Comparison of ENCODE assay signal across 8 mouse cellular contexts in genomic region chr11:48823536-48823972, GRCm38 (mm10). TPM values are rescaled to one million over a fixed set of nuclear protein-coding genes. Genes with fewer than 3 reads are reported as not detected.
DNase-seq lines count a peak whose midpoint lies in the region; ATAC-seq and TF ChIP-seq lines count a peak whose summit lies in the region.

No protein-coding gene starts in this region.

- no peak overlapping the region for H3K27ac ChIP-seq in forebrain, embryonic 12.5 days
- H3K27ac ChIP-seq in hindbrain, embryonic 14.5 days, result no peak overlapping the region
- no peak overlapping the region for H3K27ac ChIP-seq in limb, embryonic 14.5 days (replicated peaks; ENCODE audit: low read depth, low read length)
- H3K27ac ChIP-seq in midbrain, embryonic 13.5 days, result no peak overlapping the region

- no peak overlapping the region for H3K9ac ChIP-seq in forebrain, embryonic 12.5 days
- H3K9ac ChIP-seq in hindbrain, embryonic 14.5 days, result no peak overlapping the region
- peak overlapping the region; percentile 50; the same call in 1 of the 2 replicates for H3K9ac ChIP-seq in limb, embryonic 14.5 days (ENCODE audit: low read depth, low read length, severe bottlenecking)
- H3K9ac ChIP-seq in midbrain, embryonic 13.5 days (replicated peaks), result peak overlapping the region; percentile 28; the same call in 1 of the 2 replicates

- peaks cover 12% of the 10 kb centered on the region for H3K4me1 ChIP-seq in forebrain, embryonic 12.5 days
- peaks cover 13% of the 10 kb centered on the region; the same call in 1 of the 2 replicates for H3K4me1 ChIP-seq in hindbrain, embryonic 14.5 days (replicated peaks; ENCODE audit: control insufficient read depth, insufficient read depth, low read length)
- no peaks in the 10 kb centered on the region for H3K4me1 ChIP-seq in limb, embryonic 14.5 days (ENCODE audit: control insufficient read depth, insufficient read depth, low read length)
- peaks cover 23% of the 10 kb centered on the region for H3K4me1 ChIP-seq in midbrain, embryonic 13.5 days (replicated peaks)

- H3K36me3 ChIP-seq in forebrain, embryonic 12.5 days (replicated peaks), result no peaks in the 10 kb centered on the region
- no peaks in the 10 kb centered on the region for H3K36me3 ChIP-seq in hindbrain, embryonic 14.5 days (replicated peaks; ENCODE audit: control insufficient read depth, insufficient read depth)
- no peaks in the 10 kb centered on the region for H3K36me3 ChIP-seq in limb, embryonic 14.5 days (ENCODE audit: control insufficient read depth, insufficient read depth, low read length)
- H3K36me3 ChIP-seq in midbrain, embryonic 13.5 days, result no peaks in the 10 kb centered on the region

- peaks cover 24% of the 10 kb centered on the region for H3K27me3 ChIP-seq in forebrain, embryonic 12.5 days
- peaks cover 24% of the 10 kb centered on the region for H3K27me3 ChIP-seq in hindbrain, embryonic 14.5 days (ENCODE audit: control insufficient read depth, insufficient read depth, low read length)
- H3K27me3 ChIP-seq in limb, embryonic 14.5 days (ENCODE audit: control insufficient read depth, insufficient read depth, low read length), result peaks cover 13% of the 10 kb centered on the region; the same call in 1 of the 2 replicates
- peaks cover 34% of the 10 kb centered on the region for H3K27me3 ChIP-seq in midbrain, embryonic 13.5 days

- no peak for TF ChIP-seq POLR2A in limb, embryonic 14.5 days (IDR thresholded peaks at IDR 0.05; ENCODE audit: borderline replicate concordance, extremely low read depth, insufficient read depth, insufficient read length)

- H3K4me2 ChIP-seq in forebrain, embryonic 12.5 days, result peak overlapping the region; percentile 60
- H3K4me2 ChIP-seq in hindbrain, embryonic 14.5 days (replicated peaks), result peak overlapping the region; percentile 50
- peak overlapping the region; percentile 67 for H3K4me2 ChIP-seq in limb, embryonic 14.5 days (replicated peaks; ENCODE audit: low read depth, low read length, severe bottlenecking)
- peak overlapping the region; percentile 54 for H3K4me2 ChIP-seq in midbrain, embryonic 13.5 days (replicated peaks)

- WGBS in forebrain, embryonic 12.5 days, result under 1% methylated on average over 15 of the region's 15 CpGs
- 2% methylated on average over 15 of the region's 15 CpGs for WGBS in hindbrain, embryonic 14.5 days
- 1% methylated on average over 15 of the region's 15 CpGs for whole genome bisulfite sequencing in limb, embryonic 14.5 days
- under 1% methylated on average over 15 of the region's 15 CpGs for WGBS in midbrain, embryonic 13.5 days

- DNase-seq in cerebellum, adult 18-20 months, result peak; percentile 51 to 72
- DNase-seq in c-Kit-negative CD71-positive TER-119-positive erythroid progenitor cells, embryonic 14.5 days (ENCODE audit: low read depth, low spot score), result peak; percentile 71
- DNase-seq in hindbrain, embryonic 14.5 days (ENCODE audit: low spot score), result peak; percentile 89
- DNase-seq in limb, embryonic 14.5 days (ENCODE audit: low spot score), result peak; percentile 83
- DNase-seq in spleen, postnatal 36 days (ENCODE audit: low spot score in 2 of 2), result peak; percentile 66 to 75

- H3K4me3 ChIP-seq in forebrain, embryonic 12.5 days (replicated peaks), result peak overlapping the region; percentile 41
- peak overlapping the region; percentile 25 for H3K4me3 ChIP-seq in hindbrain, embryonic 14.5 days (replicated peaks; ENCODE audit: low read length)
- H3K4me3 ChIP-seq in limb, embryonic 14.5 days (replicated peaks; ENCODE audit: low read length), result peak overlapping the region; percentile 36
- H3K4me3 ChIP-seq in midbrain, embryonic 13.5 days (replicated peaks), result peak overlapping the region; percentile 38

- no peaks in the 10 kb centered on the region for H3K9me3 ChIP-seq in forebrain, embryonic 12.5 days
- H3K9me3 ChIP-seq in hindbrain, embryonic 14.5 days (ENCODE audit: control insufficient read depth, low read length), result no peaks in the 10 kb centered on the region
- no peaks in the 10 kb centered on the region for H3K9me3 ChIP-seq in limb, embryonic 14.5 days (ENCODE audit: control insufficient read depth, low read length)
- H3K9me3 ChIP-seq in midbrain, embryonic 13.5 days, result no peaks in the 10 kb centered on the region

- no peak; the same call in 1 of the 2 replicates for ATAC-seq in cerebellum, adult (ENCODE audit: insufficient number of reproducible peaks, low FRiP score, low TSS enrichment)
- ATAC-seq in forebrain, embryonic 12.5 days (ENCODE audit: low FRiP score), result no peak
- ATAC-seq in hindbrain, embryonic 14.5 days (ENCODE audit: low FRiP score), result 0 out of 2 replicates have a peak, but pooled peaks have one; percentile 35
- ATAC-seq in limb, embryonic 14.5 days (ENCODE audit: low FRiP score, low read depth), result peak; percentile 42
- no peak for ATAC-seq in midbrain, embryonic 13.5 days

RNA-seq across cellular contexts. Expression of gene Trim7, which starts 2.4 kb away (rescaled TPM):
- 0.76 and 1.00 TPM in 2 replicates for polyA plus RNA-seq in forebrain, embryonic 12.5 days (2016; fragmentation: Nextera tagmentation; extraction: Ambion mirVana)
- 1.7 and 2.5 TPM in 2 replicates for polyA plus RNA-seq in hindbrain, embryonic 14.5 days (2014; fragmentation: Nextera tagmentation; extraction: Ambion mirVana)
- polyA plus RNA-seq in limb, embryonic 14.5 days (2012; rRNA removed), result 2.6 and 2.9 TPM in 2 replicates
- 1.2 and 2.0 TPM in 2 replicates for polyA plus RNA-seq in limb, embryonic 14.5 days (2014; fragmentation: Nextera tagmentation; extraction: Ambion mirVana)
- 0.89 and 1.0 TPM in 2 replicates for polyA plus RNA-seq in midbrain, embryonic 13.5 days (2015; fragmentation: Nextera tagmentation; extraction: Ambion mirVana)

RNA-seq across cellular contexts. Expression of gene Gm12184, which starts 2.9 kb away (rescaled TPM):
- polyA plus RNA-seq in forebrain, embryonic 12.5 days (2016; fragmentation: Nextera tagmentation; extraction: Ambion mirVana), result 6.8 and 9.4 TPM in 2 replicates
- polyA plus RNA-seq in hindbrain, embryonic 14.5 days (2014; fragmentation: Nextera tagmentation; extraction: Ambion mirVana), result 1.6 and 2.4 TPM in 2 replicates
- polyA plus RNA-seq in limb, embryonic 14.5 days (2012; rRNA removed), result 42.1 and 55.1 TPM in 2 replicates
- 7.9 and 14.8 TPM in 2 replicates for polyA plus RNA-seq in limb, embryonic 14.5 days (2014; fragmentation: Nextera tagmentation; extraction: Ambion mirVana)
- polyA plus RNA-seq in midbrain, embryonic 13.5 days (2015; fragmentation: Nextera tagmentation; extraction: Ambion mirVana), result 3.4 and 3.6 TPM in 2 replicates

RNA-seq across cellular contexts. Expression of gene Trim41, which starts 6.4 kb away (rescaled TPM):
- 6.2 and 6.8 TPM in 2 replicates for polyA plus RNA-seq in forebrain, embryonic 12.5 days (2016; fragmentation: Nextera tagmentation; extraction: Ambion mirVana)
- 4.6 and 5.6 TPM in 2 replicates for polyA plus RNA-seq in hindbrain, embryonic 14.5 days (2014; fragmentation: Nextera tagmentation; extraction: Ambion mirVana)
- 51.5 and 52.4 TPM in 2 replicates for polyA plus RNA-seq in limb, embryonic 14.5 days (2012; rRNA removed)
- polyA plus RNA-seq in limb, embryonic 14.5 days (2014; fragmentation: Nextera tagmentation; extraction: Ambion mirVana), result 5.5 and 7.0 TPM in 2 replicates
- polyA plus RNA-seq in midbrain, embryonic 13.5 days (2015; fragmentation: Nextera tagmentation; extraction: Ambion mirVana), result 6.9 and 7.0 TPM in 2 replicates

RNA-seq across cellular contexts. Expression of gene Rack1, which starts 23.4 kb away (rescaled TPM):
- 512 and 565 TPM in 2 replicates for polyA plus RNA-seq in forebrain, embryonic 12.5 days (2016; fragmentation: Nextera tagmentation; extraction: Ambion mirVana)
- 418 and 454 TPM in 2 replicates for polyA plus RNA-seq in hindbrain, embryonic 14.5 days (2014; fragmentation: Nextera tagmentation; extraction: Ambion mirVana)
- 2,038 and 2,666 TPM in 2 replicates for polyA plus RNA-seq in limb, embryonic 14.5 days (2012; rRNA removed)
- 939 and 995 TPM in 2 replicates for polyA plus RNA-seq in limb, embryonic 14.5 days (2014; fragmentation: Nextera tagmentation; extraction: Ambion mirVana)
- 472 and 473 TPM in 2 replicates for polyA plus RNA-seq in midbrain, embryonic 13.5 days (2015; fragmentation: Nextera tagmentation; extraction: Ambion mirVana)

RNA-seq across cellular contexts. Expression of gene Irgm1, which starts 47.9 kb away (rescaled TPM):
- 1.2 and 1.8 TPM in 2 replicates for polyA plus RNA-seq in forebrain, embryonic 12.5 days (2016; fragmentation: Nextera tagmentation; extraction: Ambion mirVana)
- 4.0 and 4.2 TPM in 2 replicates for polyA plus RNA-seq in hindbrain, embryonic 14.5 days (2014; fragmentation: Nextera tagmentation; extraction: Ambion mirVana)
- 3.7 and 4.1 TPM in 2 replicates for polyA plus RNA-seq in limb, embryonic 14.5 days (2012; rRNA removed)
- polyA plus RNA-seq in limb, embryonic 14.5 days (2014; fragmentation: Nextera tagmentation; extraction: Ambion mirVana), result 4.5 and 5.5 TPM in 2 replicates
- polyA plus RNA-seq in midbrain, embryonic 13.5 days (2015; fragmentation: Nextera tagmentation; extraction: Ambion mirVana), result 1.8 and 1.9 TPM in 2 replicates

Comparison
In these comparisons a context has a peak if more than half of its experiments do, and no peak if none do; other contexts are left out.
1. ATAC-seq: peak in hindbrain, embryonic 14.5 days (single experiment) and limb, embryonic 14.5 days (single experiment); none in cerebellum, adult (single experiment), forebrain, embryonic 12.5 days (single experiment) and midbrain, embryonic 13.5 days (single experiment).
2. H3K9ac ChIP-seq: peak in limb, embryonic 14.5 days (single experiment) and midbrain, embryonic 13.5 days (single experiment); none in forebrain, embryonic 12.5 days (single experiment) and hindbrain, embryonic 14.5 days (single experiment).
3. Peak in every context shown above with its lines, with median percentiles within 50 percentile points of each other: DNase-seq, H3K4me2 ChIP-seq and H3K4me3 ChIP-seq.